Mouse (Mus musculus): ENCODE results near the gene Hmga2. TPM values are rescaled to one million over a fixed set of nuclear protein-coding genes. Genes with fewer than 3 reads are reported as not detected.
"Not testable (repeated sequence)": the region's sequence is repeated elsewhere in the genome, so short reads cannot be mapped to it uniquely, and the experiment has no call there.

Gene Hmga2
- polyA plus RNA-seq, 1 experiment from 2014 or later, result 23.2 TPM

DNA sequence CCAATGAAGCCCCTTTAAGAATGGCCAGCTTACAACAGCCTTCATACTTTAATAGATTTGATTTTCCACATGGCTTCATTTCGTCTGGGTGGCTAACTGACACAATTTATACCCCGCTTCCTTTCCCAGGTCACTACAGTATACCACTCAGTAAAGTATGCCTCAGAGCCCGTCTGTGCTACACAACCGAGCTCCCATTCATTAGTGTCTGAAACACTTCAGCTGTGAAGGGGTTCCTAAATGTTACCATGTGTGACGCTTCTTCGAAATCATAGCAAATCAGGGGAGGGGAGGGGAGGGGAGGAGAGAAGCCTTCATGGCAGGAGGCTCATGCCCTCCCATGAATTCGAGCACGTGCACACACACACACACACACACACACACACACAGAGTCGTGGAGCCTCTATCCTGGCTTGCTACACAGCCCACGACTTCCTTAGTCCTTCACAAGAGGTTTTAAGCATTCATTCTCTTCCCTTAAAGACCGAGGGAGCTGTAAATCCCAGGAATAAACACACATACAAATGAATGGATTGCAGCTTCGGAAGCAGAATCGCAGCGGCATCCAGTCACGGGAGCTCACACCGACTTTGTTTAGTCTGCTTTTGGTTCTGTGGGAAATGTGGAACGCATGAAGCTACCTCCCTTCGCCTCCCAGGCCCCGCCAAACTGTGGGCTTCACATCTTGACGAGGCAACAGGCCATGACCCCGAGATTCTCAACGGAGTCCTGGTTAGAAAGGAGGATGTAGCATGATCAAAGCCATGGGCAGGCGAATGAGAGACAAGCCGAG, 110.7 kb downstream of the Hmga2 start:
- H3K4me2 ChIP-seq, result no peak overlapping the region
- 46% methylated on average over 24 of the region's 24 CpGs for WGBS
- no peak overlapping the region for H3K4me3 ChIP-seq (ENCODE audit: low read depth, low read length)
- H3K9ac ChIP-seq (ENCODE audit: low read length), result no peak overlapping the region
- peaks cover 6% of the 10 kb centered on the region; the same call in 1 of the 2 replicates for H3K4me1 ChIP-seq (ENCODE audit: control insufficient read depth, insufficient read depth, low read length)
- H3K27ac ChIP-seq (ENCODE audit: low read depth, low read length), result no peak overlapping the region
- H3K36me3 ChIP-seq (ENCODE audit: control insufficient read depth, insufficient read depth, low read length), result no peaks in the 10 kb centered on the region
- H3K9me3 ChIP-seq (ENCODE audit: control insufficient read depth, low read length), result no peaks in the 10 kb centered on the region
- H3K27me3 ChIP-seq (ENCODE audit: control insufficient read depth, insufficient read depth, low read length), result no peaks in the 10 kb centered on the region
- DNase-seq (ENCODE audit: low spot score, missing footprints) (peak; percentile 89), ATAC-seq (ENCODE audit: low FRiP score) (0 out of 2 replicates have a peak, but pooled peaks have one; percentile 52)

- 64% methylated on average over 20 of the region's 20 CpGs for WGBS
- no peaks in the 10 kb centered on the region for H3K27me3 ChIP-seq (ENCODE audit: control insufficient read depth, insufficient read depth, low read length)
- H3K36me3 ChIP-seq (ENCODE audit: control insufficient read depth, insufficient read depth, low read length), result no peaks in the 10 kb centered on the region
Measured at GRCm38 (mm10) chr10:120363983-120364582, 112.2 kb downstream of the Hmga2 start.

DNA sequence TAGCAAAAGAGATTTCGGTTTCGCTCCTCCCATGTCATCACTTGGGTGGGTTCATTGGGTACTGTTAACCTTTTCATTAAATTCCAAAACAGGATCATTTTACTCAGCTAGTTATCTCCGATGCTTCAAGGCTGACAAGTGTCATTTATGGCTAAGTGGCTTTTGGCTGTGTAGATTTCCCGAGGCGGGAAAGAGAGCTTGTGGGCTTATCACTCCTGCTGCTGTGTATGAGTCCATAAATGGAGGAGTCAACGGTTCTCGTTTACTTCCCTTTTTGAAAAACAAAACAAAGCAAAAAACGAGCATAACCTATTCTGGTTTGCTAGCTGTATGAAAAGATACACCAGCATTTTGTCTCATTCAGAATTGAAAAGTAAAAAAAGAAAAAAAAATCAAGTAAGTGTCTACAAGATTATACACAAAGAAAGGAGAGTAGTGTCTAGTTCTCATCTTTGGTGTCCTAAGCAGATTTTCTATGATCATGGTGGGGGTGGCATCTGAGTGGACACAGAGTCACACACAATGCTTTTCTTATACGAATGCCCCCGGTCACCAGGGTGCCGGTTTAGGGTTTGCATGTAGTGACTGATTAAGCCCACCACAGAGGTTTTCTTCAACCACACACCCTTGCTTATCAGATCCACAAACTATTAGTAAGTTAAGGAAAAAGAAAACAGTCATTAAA, 112.8 kb downstream of the Hmga2 start:
- not testable (repeated sequence) for H3K4me2 ChIP-seq; H3K9ac ChIP-seq (ENCODE audit: low read length); H3K4me3 ChIP-seq (ENCODE audit: low read depth, low read length); DNase-seq (ENCODE audit: low spot score, missing footprints); H3K4me1 ChIP-seq (ENCODE audit: control insufficient read depth, insufficient read depth, low read length); H3K27me3 ChIP-seq (ENCODE audit: control insufficient read depth, insufficient read depth, low read length); H3K9me3 ChIP-seq (ENCODE audit: control insufficient read depth, low read length); H3K36me3 ChIP-seq (ENCODE audit: control insufficient read depth, insufficient read depth, low read length); ATAC-seq (ENCODE audit: low FRiP score); H3K27ac ChIP-seq (ENCODE audit: low read depth, low read length)
- 88% methylated on average over 9 of the region's 11 CpGs for WGBS

More at GRCm38 (mm10) chr10:120363983-120364582, 112.2 kb downstream of the Hmga2 start:
- no peak overlapping the region for H3K4me2 ChIP-seq
- H3K9me3 ChIP-seq (ENCODE audit: control insufficient read depth, low read length), result no peaks in the 10 kb centered on the region
- no peak for ATAC-seq (ENCODE audit: low FRiP score)
- H3K4me1 ChIP-seq (ENCODE audit: control insufficient read depth, insufficient read depth, low read length), result peaks cover 6% of the 10 kb centered on the region; the same call in 1 of the 2 replicates
- no peak overlapping the region for H3K27ac ChIP-seq (ENCODE audit: low read depth, low read length)
- no peak for DNase-seq (ENCODE audit: low spot score, missing footprints)
- H3K9ac ChIP-seq (ENCODE audit: low read length), result no peak overlapping the region
- H3K4me3 ChIP-seq (ENCODE audit: low read depth, low read length), result no peak overlapping the region

DNA sequence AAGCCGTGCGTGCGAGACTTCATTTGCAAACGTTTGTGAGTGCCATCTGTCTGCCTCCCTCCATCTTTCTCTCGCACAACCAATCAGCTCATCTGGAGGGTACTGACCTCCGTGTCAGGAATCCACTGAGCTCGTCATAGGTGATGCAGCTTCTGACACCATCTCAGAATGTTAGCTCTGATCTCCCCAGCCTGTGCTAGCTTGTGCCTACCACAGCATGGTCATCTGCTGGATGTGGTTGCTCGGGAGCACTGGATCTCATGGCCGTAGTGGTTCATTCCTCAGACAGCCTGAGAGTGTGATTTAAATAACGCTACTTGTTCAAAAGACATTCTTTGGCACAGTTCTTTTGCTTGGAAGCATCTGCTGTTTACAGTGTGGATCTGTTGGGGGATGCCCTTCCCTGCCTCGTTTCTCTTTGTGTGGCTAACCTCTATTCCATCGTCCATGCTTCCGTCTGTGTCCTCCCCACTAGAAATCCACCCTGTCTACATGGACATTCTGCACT, 121.7 kb downstream of the Hmga2 start:
- Histone ChIP-seq H3K36me3 (ENCODE audit: control insufficient read depth, insufficient read depth, low read length) (no peaks in the 10 kb centered on the region), H3K9me3 (ENCODE audit: control insufficient read depth, low read length) (no peaks in the 10 kb centered on the region), H3K4me3 (ENCODE audit: low read depth, low read length) (no peak overlapping the region), H3K9ac (ENCODE audit: low read length) (no peak overlapping the region), H3K27ac (ENCODE audit: low read depth, low read length) (no peak overlapping the region), H3K4me2 (no peak overlapping the region), H3K4me1 (ENCODE audit: control insufficient read depth, insufficient read depth, low read length) (no peaks in the 10 kb centered on the region), H3K27me3 (ENCODE audit: control insufficient read depth, insufficient read depth, low read length) (no peaks in the 10 kb centered on the region)
- 73% methylated on average over 13 of the region's 13 CpGs for WGBS
- peak; percentile 75 for DNase-seq (ENCODE audit: low spot score, missing footprints)
- ATAC-seq (ENCODE audit: low FRiP score), result no peak

GRCm38 (mm10) chr10:120345325-120345724, 130.9 kb downstream of the Hmga2 start:
- DNase-seq (ENCODE audit: low spot score, missing footprints) (peak; percentile 82), ATAC-seq (ENCODE audit: low FRiP score) (no peak)
- Histone ChIP-seq H3K27ac (ENCODE audit: low read depth, low read length) (no peak overlapping the region), H3K4me1 (ENCODE audit: control insufficient read depth, insufficient read depth, low read length) (peaks cover 5% of the 10 kb centered on the region; the same call in 1 of the 2 replicates), H3K27me3 (ENCODE audit: control insufficient read depth, insufficient read depth, low read length) (no peaks in the 10 kb centered on the region), H3K4me2 (no peak overlapping the region), H3K36me3 (ENCODE audit: control insufficient read depth, insufficient read depth, low read length) (no peaks in the 10 kb centered on the region), H3K4me3 (ENCODE audit: low read depth, low read length) (no peak overlapping the region), H3K9me3 (ENCODE audit: control insufficient read depth, low read length) (no peaks in the 10 kb centered on the region), H3K9ac (ENCODE audit: low read length) (no peak overlapping the region)
- WGBS, result 80% methylated on average over 6 of the region's 6 CpGs

- ATAC-seq (ENCODE audit: low FRiP score), result peak; percentile 50
- Histone ChIP-seq H3K27ac (ENCODE audit: low read depth, low read length) (0 out of 2 replicates have a peak overlapping the region, but pooled peaks have one; percentile 6), H3K4me1 (ENCODE audit: control insufficient read depth, insufficient read depth, low read length) (peaks cover 5% of the 10 kb centered on the region; the same call in 1 of the 2 replicates), H3K4me2 (no peak overlapping the region), H3K27me3 (ENCODE audit: control insufficient read depth, insufficient read depth, low read length) (no peaks in the 10 kb centered on the region), H3K4me3 (ENCODE audit: low read depth, low read length) (no peak overlapping the region), H3K9me3 (ENCODE audit: control insufficient read depth, low read length) (no peaks in the 10 kb centered on the region), H3K9ac (ENCODE audit: low read length) (no peak overlapping the region), H3K36me3 (ENCODE audit: control insufficient read depth, insufficient read depth, low read length) (no peaks in the 10 kb centered on the region)
- DNase-seq (ENCODE audit: low spot score, missing footprints), result peak; percentile 76
- 64% methylated on average over 16 of the region's 16 CpGs for WGBS
Measured at GRCm38 (mm10) chr10:120344558-120345318, 131.5 kb downstream of the Hmga2 start.

DNA sequence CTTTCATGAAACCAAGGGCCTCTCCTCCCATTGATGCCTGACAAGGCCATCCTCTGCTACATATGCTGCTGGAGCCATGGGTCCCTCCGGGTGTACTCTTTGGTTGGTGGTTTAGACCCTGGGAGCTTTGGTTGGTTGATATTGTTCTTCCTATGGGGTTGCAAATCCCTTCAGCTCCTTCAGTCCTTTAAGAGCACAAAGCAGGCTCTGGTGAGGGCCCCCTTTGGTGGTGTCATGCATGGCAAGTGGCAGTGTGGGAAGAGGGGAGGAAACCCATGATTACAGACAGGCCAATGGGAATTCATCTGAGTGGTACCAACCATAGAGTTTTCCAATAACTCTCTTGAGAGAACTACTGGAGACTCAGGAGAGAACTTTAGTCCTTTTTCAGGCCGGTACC, 136.4 kb downstream of the Hmga2 start:
- not testable (repeated sequence) for H3K9ac ChIP-seq (ENCODE audit: low read length); ATAC-seq (ENCODE audit: low FRiP score); H3K4me2 ChIP-seq; H3K36me3 ChIP-seq (ENCODE audit: control insufficient read depth, insufficient read depth, low read length); H3K4me3 ChIP-seq (ENCODE audit: low read depth, low read length); H3K9me3 ChIP-seq (ENCODE audit: control insufficient read depth, low read length); H3K4me1 ChIP-seq (ENCODE audit: control insufficient read depth, insufficient read depth, low read length); H3K27me3 ChIP-seq (ENCODE audit: control insufficient read depth, insufficient read depth, low read length); H3K27ac ChIP-seq (ENCODE audit: low read depth, low read length)
- peak; percentile 77 for DNase-seq (ENCODE audit: low spot score, missing footprints)
- 71% methylated on average over 2 of the region's 2 CpGs for WGBS

- Histone ChIP-seq H3K4me1 (ENCODE audit: control insufficient read depth, insufficient read depth, low read length) (no peaks in the 10 kb centered on the region), H3K4me3 (ENCODE audit: low read depth, low read length) (no peak overlapping the region), H3K9ac (ENCODE audit: low read length) (no peak overlapping the region), H3K9me3 (ENCODE audit: control insufficient read depth, low read length) (no peaks in the 10 kb centered on the region), H3K36me3 (ENCODE audit: control insufficient read depth, insufficient read depth, low read length) (no peaks in the 10 kb centered on the region), H3K27ac (ENCODE audit: low read depth, low read length) (no peak overlapping the region), H3K27me3 (ENCODE audit: control insufficient read depth, insufficient read depth, low read length) (no peaks in the 10 kb centered on the region), H3K4me2 (no peak overlapping the region)
- no peak for ATAC-seq (ENCODE audit: low FRiP score)
- WGBS, result 54% methylated on average over 4 of the region's 4 CpGs
- peak; percentile 56 for DNase-seq (ENCODE audit: low spot score, missing footprints)
Measured at GRCm38 (mm10) chr10:120339324-120339723, 136.9 kb downstream of the Hmga2 start.
